Mouse (Mus musculus): Measurements from ENCODE around the gene Rgs8.

Gene Rgs8

GRCm38 (mm10) chr1:153652938-153653623 lies at the start of gene Rgs8:
Gene Rgs8 (plus strand): TSS chr1:153653025.
- DNase-seq (ENCODE audit: low spot score) = no peak

DNA sequence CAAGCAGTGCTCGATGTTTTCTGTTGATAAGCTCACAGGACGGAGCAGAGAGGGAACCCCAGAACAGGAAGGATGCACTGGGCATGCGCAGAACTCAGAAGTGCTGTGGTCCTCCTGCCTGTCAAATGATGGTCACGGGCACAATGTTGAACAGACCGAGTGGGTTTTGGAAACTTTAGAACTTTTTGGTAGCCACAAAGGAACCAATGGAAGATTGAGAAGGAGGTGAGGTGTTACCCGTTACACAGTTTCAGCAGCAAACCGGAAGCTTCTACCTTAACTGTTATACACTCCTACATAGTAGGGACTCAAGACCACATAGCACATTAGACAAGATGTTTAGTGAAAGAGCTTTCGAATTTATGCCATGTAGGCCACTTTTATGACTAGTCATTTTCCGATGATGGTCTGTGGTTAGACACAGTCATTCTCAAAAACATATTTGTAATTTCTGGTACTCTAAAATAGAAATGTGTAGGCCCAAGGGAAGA lies 35.4 kb upstream of the Rgs8 start:
- no peak for DNase-seq (ENCODE audit: low spot score)

GRCm38 (mm10) chr1:153623036-153623435 lies 29.8 kb upstream of the Rgs8 start:
- DNase-seq (ENCODE audit: low spot score) = no peak

DNA sequence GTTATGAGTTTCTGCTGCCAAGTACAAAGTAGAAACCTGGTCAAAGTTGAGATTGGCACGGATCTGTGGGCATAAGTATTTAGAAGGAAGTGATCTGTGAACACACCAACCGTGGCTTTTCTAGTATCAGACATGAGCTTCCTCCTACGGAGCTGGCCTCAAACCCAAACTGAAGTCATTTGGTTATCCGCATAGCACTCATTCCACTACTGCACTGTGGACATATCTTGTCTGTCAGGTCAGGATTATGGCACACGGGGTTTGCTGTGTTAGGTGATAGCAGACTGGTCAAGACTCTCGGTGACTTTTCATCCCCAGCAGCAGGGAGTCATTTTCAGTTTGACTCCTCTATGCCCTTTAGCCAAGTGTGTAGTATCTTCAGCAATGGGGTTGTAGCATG lies 20.1 kb upstream of the Rgs8 start:
- no peak for DNase-seq (ENCODE audit: low spot score)

DNA sequence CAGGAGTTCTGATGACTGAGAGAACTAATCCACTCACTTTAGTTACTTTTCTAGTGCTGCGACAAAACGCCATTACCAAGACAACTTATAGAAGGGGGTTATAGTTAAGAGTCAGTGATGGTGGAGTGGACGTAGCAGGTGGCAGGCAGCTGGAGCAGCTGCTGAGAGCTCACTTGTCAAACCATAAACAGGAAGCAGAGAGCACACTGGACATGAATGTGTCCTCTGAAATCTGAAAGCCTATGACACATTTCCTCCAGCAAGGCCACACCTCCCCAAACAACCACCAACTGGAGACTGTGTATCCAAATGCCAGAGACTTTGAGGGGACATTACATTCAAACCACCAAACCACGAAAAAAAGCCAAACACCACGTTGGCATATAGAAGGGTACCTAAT lies 17.8 kb upstream of the Rgs8 start:
- DNase-seq (ENCODE audit: low spot score) = no peak

- DNase-seq (ENCODE audit: low spot score) = peak; percentile 64
Observed at GRCm38 (mm10) chr1:153635521-153635920, 17.3 kb upstream of the Rgs8 start.

DNA sequence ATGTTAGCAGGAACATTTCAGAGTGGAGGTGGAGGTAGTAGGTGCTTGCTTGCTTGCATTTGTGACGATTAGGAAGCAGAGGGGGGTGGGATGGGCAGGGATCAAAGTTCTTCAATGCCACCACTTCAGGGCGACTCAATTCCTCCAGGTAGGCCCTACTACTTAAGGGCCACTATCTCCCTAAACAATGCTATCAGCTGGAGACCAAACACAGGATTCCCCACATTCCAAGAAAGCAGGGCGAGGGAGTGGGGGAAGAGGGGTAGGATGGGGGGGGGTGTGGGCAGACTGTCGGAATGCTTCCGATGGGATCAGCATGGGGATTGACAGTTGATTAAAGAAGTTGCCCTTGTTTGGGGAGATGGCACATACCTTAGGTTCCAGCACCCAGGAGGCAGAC lies 16.0 kb upstream of the Rgs8 start:
- DNase-seq (ENCODE audit: low spot score) = no peak

DNA sequence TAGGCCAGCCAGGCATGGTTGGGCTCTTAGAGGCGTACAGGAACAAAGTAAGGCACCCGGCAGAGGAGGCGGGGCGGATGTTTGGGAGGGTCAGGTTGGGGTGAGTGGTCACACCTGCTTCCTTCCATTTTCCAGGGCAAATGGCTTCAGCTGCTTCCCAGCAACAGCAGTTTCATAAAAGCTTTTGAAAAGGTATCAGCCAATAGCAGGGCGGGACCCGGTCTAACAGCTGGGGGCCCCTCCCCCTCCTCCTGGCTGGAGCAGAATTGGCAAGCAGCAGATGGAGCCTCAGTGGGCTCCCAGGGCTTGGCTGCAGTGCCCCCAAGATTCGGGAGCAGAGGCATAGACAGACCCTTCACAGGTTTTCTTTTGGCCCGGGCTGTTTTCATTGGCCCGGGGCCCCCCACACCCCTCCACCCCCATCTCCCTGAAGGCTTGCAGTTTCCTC lies 11.3 kb upstream of the Rgs8 start:
- no peak for DNase-seq (ENCODE audit: low spot score)

- peak; percentile 48 for DNase-seq (ENCODE audit: low spot score)
Observed at GRCm38 (mm10) chr1:153641940-153642501, 10.8 kb upstream of the Rgs8 start.

DNA sequence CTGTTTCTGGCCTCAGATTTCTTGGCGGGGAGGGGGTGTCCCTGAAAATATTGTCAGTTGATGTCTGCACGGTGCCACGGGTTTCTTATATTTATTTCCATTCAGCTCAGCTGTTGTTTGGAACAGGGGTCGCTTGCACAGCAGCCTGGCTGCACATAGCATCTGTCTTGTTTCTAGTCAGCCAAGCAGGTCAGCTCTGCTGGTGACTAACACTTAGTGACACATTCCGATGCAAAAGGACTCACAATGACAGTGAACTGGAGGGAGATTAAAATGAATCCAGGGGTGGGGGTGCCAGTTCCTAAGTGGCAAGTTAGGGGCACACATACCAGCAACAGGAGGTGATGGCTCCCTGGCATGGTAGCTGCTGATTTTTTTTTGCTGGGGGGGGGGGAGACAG lies 849 bp downstream of the Rgs8 start:
- DNase-seq (ENCODE audit: low spot score) = no peak

GRCm38 (mm10) chr1:153659666-153660065 lies 6.8 kb downstream of the Rgs8 start:
- no peak for DNase-seq (ENCODE audit: low spot score)

DNA sequence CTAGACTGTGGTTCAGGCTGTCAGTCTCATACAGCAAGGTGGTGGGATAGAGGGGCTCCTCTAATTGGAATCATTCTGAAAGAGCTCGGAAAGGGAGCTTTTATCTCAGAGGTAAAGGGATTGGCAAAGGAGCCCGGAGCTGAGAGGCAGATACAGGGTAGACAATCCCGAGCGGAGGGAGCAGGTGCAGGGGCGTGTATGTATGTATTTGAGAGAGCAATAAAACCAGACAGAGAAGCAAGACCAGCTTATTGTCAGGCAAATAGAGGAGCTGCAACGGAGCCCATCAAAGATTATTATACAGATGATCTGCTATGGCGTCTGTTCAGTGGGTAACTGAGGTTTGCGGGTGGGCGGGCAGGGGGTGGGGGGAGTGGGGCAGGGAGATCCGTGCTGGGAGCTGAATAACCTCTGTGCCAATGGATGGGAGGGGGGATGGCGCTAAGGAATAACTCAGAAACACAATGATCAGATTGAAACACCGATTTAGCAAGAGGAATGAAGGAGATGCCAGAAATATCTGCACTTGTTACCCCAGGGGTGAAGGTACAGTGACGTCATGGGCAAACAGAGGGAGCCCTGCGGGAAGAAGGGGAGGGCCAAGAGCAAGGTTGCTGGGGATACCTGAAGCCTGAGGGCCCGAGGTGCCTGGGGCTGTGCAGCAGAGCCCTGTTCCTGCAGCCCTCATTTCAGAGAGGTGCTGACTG lies 8.3 kb downstream of the Rgs8 start:
- DNase-seq (ENCODE audit: low spot score) = no peak

DNA sequence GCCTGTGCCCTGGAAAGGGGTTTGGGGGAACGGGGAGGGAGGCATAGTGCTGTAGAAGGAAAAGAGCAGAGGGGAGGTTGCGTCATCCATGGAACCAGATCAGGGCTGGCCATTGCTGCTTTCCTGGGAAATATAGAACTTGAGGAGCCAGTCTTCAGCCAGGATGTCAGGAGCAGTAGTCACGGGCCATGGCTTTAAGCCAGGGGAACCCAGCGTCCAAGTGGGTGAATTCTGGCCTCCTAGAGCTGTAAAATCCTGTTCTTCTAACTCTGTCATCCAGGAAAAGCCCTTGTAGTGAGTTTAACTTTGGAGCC lies 8.8 kb downstream of the Rgs8 start:
- DNase-seq (ENCODE audit: low spot score) = no peak

DNA sequence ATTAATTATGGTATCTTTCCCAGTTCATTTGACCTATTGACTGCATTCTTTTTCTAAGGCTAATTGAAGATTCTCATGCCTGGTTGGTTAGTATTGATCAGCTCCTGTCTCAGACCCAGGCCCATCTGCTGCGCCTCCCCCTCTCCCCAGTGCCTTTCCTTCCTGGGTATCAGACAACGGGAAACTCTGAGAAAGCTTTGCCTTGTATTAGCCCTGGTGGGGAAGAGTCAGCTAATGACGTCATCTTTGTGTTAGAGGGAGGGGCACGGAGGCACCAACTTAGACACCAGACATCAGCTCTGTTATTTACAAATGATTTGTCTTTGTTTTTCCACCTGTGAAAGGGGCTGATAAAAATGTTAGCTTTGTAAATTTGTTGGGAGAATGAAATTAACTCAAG lies 9.5 kb downstream of the Rgs8 start:
- DNase-seq (ENCODE audit: low spot score) = no peak

DNA sequence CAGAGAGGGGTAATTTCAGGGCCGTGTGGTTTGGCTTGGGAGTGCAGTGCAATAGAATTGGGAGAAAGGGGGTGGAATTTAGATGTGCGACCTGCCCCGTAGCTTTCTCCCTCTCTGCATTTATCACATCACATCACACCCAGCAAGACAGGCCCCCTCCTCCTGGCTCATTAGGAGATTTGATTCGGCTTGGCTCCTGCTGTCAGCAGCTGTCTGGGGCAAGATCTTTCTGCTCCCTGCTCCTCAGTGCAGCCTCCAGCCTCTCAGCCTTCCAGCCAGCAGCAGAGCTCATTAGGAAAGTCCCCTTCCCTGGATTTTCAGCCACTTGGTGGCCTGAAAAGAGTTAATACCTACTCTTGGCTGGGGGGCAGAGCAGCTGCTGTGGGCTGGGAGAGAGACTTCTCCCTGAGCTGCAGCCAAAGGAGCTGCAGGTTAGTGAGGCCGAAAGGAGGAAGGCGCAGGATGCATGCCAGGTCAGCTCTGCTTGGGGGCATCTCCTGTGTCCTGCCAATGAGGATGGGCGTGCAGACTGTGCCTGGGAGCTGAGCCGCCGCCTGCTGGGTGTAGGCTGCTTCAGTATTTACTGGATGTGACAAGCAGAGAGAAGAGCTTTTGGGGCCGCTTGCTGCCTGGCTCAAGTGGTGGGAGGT lies 12.4 kb downstream of the Rgs8 start:
- no peak for DNase-seq (ENCODE audit: low spot score)

GRCm38 (mm10) chr1:153666236-153666635 lies 13.4 kb downstream of the Rgs8 start:
- DNase-seq (ENCODE audit: low spot score) = no peak

DNA sequence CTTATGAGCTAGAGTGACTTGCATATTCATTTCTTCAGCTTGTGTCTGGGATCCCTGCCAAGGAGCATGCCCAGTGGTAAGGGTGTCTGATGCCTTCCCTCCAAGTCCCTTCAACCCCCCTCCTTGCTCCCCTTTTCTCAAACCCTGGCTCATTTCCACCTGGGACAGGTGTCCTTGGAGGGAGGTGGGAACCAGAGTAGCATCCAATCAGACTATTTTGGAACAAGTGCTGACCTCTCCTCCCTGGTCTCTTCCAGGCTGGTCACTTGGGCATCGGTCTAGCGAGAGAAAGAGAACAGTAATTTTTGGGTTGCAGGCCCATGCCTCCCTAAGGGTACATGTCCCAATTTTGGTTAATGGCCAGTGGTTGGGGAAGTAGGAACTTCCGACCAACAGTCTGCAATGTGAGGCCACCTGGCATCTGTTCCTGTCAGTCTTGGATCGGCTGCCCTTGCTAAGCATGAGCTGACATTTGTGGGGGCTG lies 14.5 kb downstream of the Rgs8 start:
- no peak for DNase-seq (ENCODE audit: low spot score)

- no peak for DNase-seq (ENCODE audit: low spot score)
Observed at GRCm38 (mm10) chr1:153667781-153668180, 15.0 kb downstream of the Rgs8 start.

DNA sequence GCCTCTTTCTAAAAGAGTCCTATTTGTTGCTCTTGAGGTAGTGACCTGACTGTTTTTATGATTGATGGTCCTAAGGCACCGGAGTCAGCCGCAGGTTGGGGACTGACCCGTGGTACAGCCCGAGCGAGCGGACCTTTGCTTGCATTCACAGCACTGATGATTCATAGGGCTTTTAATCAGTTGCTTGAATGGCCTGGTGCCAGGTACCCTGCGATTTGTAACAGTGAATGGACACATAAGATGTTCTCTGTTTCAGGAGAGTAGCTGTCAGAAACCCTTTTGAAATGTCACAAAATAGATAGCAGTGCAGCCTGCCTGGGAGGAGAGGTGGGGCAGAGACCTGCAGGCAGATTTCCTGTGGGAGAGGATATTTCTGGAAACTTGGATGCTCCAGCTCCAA lies 16.3 kb downstream of the Rgs8 start:
- DNase-seq (ENCODE audit: low spot score) = no peak

GRCm38 (mm10) chr1:153669728-153670127 lies 16.9 kb downstream of the Rgs8 start:
- DNase-seq (ENCODE audit: low spot score) = no peak

DNA sequence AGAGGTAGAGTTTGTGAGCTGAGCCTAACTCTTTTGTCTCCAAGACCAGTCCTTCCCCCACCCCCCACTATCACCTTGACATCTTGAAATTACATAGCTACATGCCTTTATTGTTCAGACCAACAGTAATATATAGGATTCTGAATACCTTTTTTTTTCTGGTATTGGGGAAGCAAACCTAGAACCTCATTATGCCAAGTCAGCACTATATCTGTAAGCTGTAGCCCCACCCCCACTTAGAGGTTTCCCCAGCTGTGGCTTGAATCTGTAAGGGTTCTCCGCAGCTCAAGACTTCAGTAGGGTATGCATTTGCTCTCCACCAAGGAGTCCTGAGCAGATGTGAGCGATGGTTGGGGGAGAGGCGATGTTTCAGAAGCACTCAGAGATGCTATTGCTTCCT lies 18.5 kb downstream of the Rgs8 start:
- no peak for DNase-seq (ENCODE audit: low spot score)

GRCm38 (mm10) chr1:153672698-153673097 lies 19.9 kb downstream of the Rgs8 start:
- no peak for DNase-seq (ENCODE audit: low spot score)

- DNase-seq (ENCODE audit: low spot score) = no peak
Observed at GRCm38 (mm10) chr1:153673900-153674299, 21.1 kb downstream of the Rgs8 start.
